Mouse (Mus musculus): ENCODE data around the gene Phf1.
A peak's percentile ranks its signal among the peaks of the same experiment; 100 is the strongest.

Gene Phf1

DNA sequence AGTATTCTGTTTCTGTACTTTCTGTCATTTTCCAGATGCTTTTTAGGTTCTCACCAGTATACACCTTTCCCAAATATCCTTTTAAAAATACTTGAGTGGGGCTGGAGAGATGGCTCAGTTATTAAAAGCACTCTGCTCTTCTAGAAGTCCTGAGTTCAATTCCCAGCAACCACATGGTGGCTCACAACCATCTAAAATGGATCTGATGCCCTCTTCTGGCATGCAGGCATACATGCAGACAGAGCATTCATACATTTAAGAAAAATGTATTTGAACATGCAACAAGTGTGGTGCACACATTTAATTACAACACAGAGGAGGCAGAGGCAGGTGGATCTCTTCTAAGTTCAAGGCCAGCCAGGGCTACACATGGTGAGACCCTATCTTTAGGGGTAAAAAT is 42.6 kb downstream of the Phf1 start:
- peak; percentile 21 for DNase-seq (ENCODE audit: low read depth, low spot score)

DNA sequence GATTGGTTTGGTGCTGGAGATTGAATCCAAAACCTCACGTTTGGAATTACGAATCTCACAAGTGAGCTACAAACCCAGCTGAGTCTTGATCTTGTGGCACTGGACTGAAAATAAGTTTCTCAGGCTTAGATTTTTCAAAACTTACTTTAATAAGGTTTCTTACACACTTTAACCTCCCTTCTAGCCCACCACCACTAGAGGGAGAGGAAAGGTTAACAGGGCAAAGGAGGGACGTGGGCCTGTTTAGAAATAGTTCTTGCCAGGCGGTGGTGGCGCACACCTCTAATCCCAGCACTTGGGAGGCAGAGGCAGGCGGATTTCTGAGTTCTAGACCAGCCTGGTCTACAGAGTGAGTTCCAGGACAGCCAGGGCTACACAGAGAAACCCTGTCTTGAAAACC is 44.5 kb downstream of the Phf1 start:
- peak; percentile 37 for DNase-seq (ENCODE audit: low read depth, low spot score)

DNA sequence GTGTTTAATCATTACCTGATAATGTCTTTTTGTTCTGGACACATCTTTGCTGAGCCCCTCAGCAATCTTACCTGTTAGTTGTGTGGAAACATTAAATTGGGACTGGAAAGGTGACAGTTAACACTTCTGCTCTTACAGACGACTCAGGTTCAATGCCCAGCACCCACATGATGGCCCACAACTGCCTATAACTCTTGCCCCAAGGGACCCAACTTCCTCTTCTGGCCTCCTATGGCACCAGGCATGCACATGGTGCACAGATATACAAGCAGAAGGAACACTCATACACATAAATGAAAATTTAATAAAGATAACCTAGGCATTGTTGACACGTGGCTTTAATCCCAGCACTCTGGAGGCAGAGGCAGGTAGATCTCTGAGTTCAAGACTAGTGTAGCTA is 46.6 kb downstream of the Phf1 start:
- no peak for DNase-seq (ENCODE audit: low read depth, low spot score)

- peak; percentile 74 for DNase-seq (ENCODE audit: low read depth, low spot score)
Observed at GRCm38 (mm10) chr17:26981050-26981449, 48.2 kb downstream of the Phf1 start.

DNA sequence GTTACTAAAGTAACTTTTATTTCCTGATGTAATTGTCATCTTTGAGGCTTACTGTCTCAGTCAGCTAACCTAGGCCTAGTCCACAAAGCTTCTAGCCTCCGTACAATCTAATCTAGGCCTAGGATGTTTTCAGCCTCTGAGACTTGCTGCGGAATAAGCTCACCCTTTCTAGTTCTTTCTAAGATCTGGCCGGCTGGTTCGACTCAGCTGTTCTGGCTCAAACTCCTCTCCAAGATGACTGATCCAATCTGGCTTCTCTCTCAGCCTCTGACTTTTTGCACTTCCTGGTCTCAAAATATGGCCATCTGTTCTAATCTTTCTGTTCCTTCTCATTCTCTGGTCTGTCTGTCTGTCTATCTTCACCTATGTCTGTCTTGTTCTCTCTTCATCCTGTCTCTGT is 50.5 kb downstream of the Phf1 start:
- no peak for DNase-seq (ENCODE audit: low read depth, low spot score)

- DNase-seq (ENCODE audit: low read depth, low spot score) = no peak
Observed at GRCm38 (mm10) chr17:26985503-26986179, 52.8 kb downstream of the Phf1 start.

Measured in CD4-positive helper T cell, adult 2 months (primary cell).